ENCODE assay signal across 8 mouse cellular contexts in genomic region chr5:120252551-120252950, GRCm38 (mm10).
DNase-seq lines count a peak whose midpoint lies in the region; ATAC-seq and TF ChIP-seq lines count a peak whose summit lies in the region.

No protein-coding gene starts in this region.

- H3K9ac ChIP-seq in lung, embryonic 14.5 days, result no peak overlapping the region
- no peak overlapping the region for H3K9ac ChIP-seq in intestine, embryonic 16.5 days (ENCODE audit: low read depth, low read length)

- peak; percentile 80 for DNase-seq in lung, embryonic 14.5 days
- no peak for DNase-seq in lung, postnatal 10 days
- peak; percentile 89 for DNase-seq in embryo, embryonic 10.5 days (ENCODE audit: low spot score)
- DNase-seq in mesoderm, embryonic 11.5 days (ENCODE audit: low read depth, low spot score), result peak; percentile 59
- no peak for DNase-seq in left cerebral cortex, postnatal 36 days (ENCODE audit: low spot score in 2 of 2)
- no peak for DNase-seq in left cerebral cortex, adult 9 months (ENCODE audit: low spot score in 2 of 2)

- no peak overlapping the region for H3K4me2 ChIP-seq in lung, embryonic 14.5 days
- peak overlapping the region; percentile 35 for H3K4me2 ChIP-seq in intestine, embryonic 16.5 days (ENCODE audit: low read depth, low read length)

- peaks cover 21% of the 10 kb centered on the region; the same call in 1 of the 2 replicates for H3K27me3 ChIP-seq in lung, embryonic 14.5 days (ENCODE audit: insufficient read depth, low read length)
- peaks cover 3% of the 10 kb centered on the region for H3K27me3 ChIP-seq in intestine, embryonic 16.5 days (replicated peaks; ENCODE audit: control insufficient read depth, insufficient read depth, low read length)

- H3K27ac ChIP-seq in lung, embryonic 14.5 days (ENCODE audit: low read depth), result no peak overlapping the region
- H3K27ac ChIP-seq in intestine, embryonic 16.5 days (ENCODE audit: low read length), result no peak overlapping the region

- H3K4me3 ChIP-seq in lung, embryonic 14.5 days (ENCODE audit: low read depth, low read length), result no peak overlapping the region
- H3K4me3 ChIP-seq in intestine, embryonic 16.5 days (ENCODE audit: low read length), result no peak overlapping the region

- H3K9me3 ChIP-seq in lung, embryonic 14.5 days (ENCODE audit: low read depth, low read length), result no peaks in the 10 kb centered on the region
- H3K9me3 ChIP-seq in intestine, embryonic 16.5 days (ENCODE audit: control insufficient read depth, low read length), result no peaks in the 10 kb centered on the region

- no peaks in the 10 kb centered on the region for H3K36me3 ChIP-seq in lung, embryonic 14.5 days (ENCODE audit: insufficient read depth)
- H3K36me3 ChIP-seq in intestine, embryonic 16.5 days (ENCODE audit: control insufficient read depth, insufficient read depth, low read length), result no peaks in the 10 kb centered on the region

- no peak for ATAC-seq in lung, embryonic 14.5 days (ENCODE audit: insufficient read depth)
- ATAC-seq in intestine, embryonic 16.5 days, result no peak
- no peak for ATAC-seq in frontal cortex, adult (ENCODE audit: low TSS enrichment)

- intact Hi-C loops in left cerebral cortex, postnatal 36 days (cut with DNase I), result no loop called here

- peak; percentile 62 for TF ChIP-seq CTCF in lung, embryonic 14.5 days (IDR thresholded peaks at IDR 0.05; ENCODE audit: low read depth)

- H3K4me1 ChIP-seq in lung, embryonic 14.5 days (ENCODE audit: insufficient read depth), result no peaks in the 10 kb centered on the region
- H3K4me1 ChIP-seq in intestine, embryonic 16.5 days (ENCODE audit: control insufficient read depth, insufficient read depth, low read length), result no peaks in the 10 kb centered on the region

- WGBS in lung, embryonic 14.5 days, result 13% methylated on average over 8 of the region's 8 CpGs
- 16% methylated on average over 8 of the region's 8 CpGs for WGBS in intestine, embryonic 16.5 days

Comparison
In these comparisons a context has a peak if more than half of its experiments do, and no peak if none do; other contexts are left out.
1. DNase-seq: peak in lung, embryonic 14.5 days (single experiment), embryo, embryonic 10.5 days (single experiment) and mesoderm, embryonic 11.5 days (single experiment); none in lung, postnatal 10 days (single experiment), left cerebral cortex, postnatal 36 days (0 of 2) and left cerebral cortex, adult 9 months (0 of 2).